Mouse (Mus musculus) MEL (cell line): ENCODE data around the gene Csmd2.

Source experiments
- CTCF ChIP-seq, 3 experiments: IDR thresholded peaks in 2 of 3; conservative IDR thresholded peaks in 1 of 3; 2 replicates each; pipeline ENCODE4 v1.5.1; 2011 to 2012; ENCODE audit warnings: low read length in 3 of 3, low read depth in 2 of 3, mild to moderate bottlenecking in 2 of 3, improper control_type of control experiment in 1 of 3, inconsistent platforms in 1 of 3, mixed read lengths in 1 of 3, moderate library complexity in 1 of 3; ENCODE audit not compliant: control insufficient read depth in 1 of 3, insufficient read depth in 1 of 3, poor library complexity in 1 of 3, severe bottlenecking in 1 of 3
- E2F4 ChIP-seq: IDR thresholded peaks from 2 replicates; pipeline ENCODE4 v1.6.1; 2011; ENCODE audit warnings: low read depth, low read length, improper control_type of control experiment, borderline replicate concordance
- EP300 ChIP-seq, 2 experiments: IDR thresholded peaks; 2 replicates each; pipeline ENCODE4 v1.6.1; 2011; ENCODE audit warnings: improper control_type of control experiment in 2 of 2, low read length in 2 of 2, low read depth in 1 of 2, mild to moderate bottlenecking in 1 of 2
- GABPA ChIP-seq: IDR thresholded peaks from 2 replicates; pipeline ENCODE4 v1.6.1; 2012; ENCODE audit warnings: low read depth, mild to moderate bottlenecking, inconsistent platforms, low read length, improper control_type of control experiment, moderate library complexity
- MAX ChIP-seq: IDR thresholded peaks from 2 replicates; pipeline ENCODE4 v1.6.1; 2011; ENCODE audit warnings: low read length, improper control_type of control experiment
- MYB ChIP-seq: IDR thresholded peaks from 2 replicates; pipeline ENCODE4 v1.6.1; 2011; ENCODE audit warnings: mild to moderate bottlenecking, low read depth, low read length, improper control_type of control experiment
- POLR2A ChIP-seq, 2 experiments: IDR thresholded peaks; 2 replicates each; pipeline ENCODE4 v1.6.1; 2011 to 2012; ENCODE audit warnings: low read length in 2 of 2, mild to moderate bottlenecking in 2 of 2, control low read depth in 1 of 2, improper control_type of control experiment in 1 of 2, low read depth in 1 of 2, moderate library complexity in 1 of 2; ENCODE audit not compliant: control insufficient read depth in 1 of 2, insufficient read depth in 1 of 2, poor library complexity in 1 of 2
- SMC3 ChIP-seq: IDR thresholded peaks from 2 replicates; pipeline ENCODE4 v1.6.1; 2011; ENCODE audit warnings: low read depth, low read length, improper control_type of control experiment
- ZC3H11A ChIP-seq: IDR thresholded peaks from 2 replicates; pipeline ENCODE4 v1.6.1; 2012; ENCODE audit warnings: low read depth, mild to moderate bottlenecking, inconsistent platforms, low read length, improper control_type of control experiment
- ZNF384 ChIP-seq: IDR thresholded peaks from 2 replicates; pipeline ENCODE4 v1.6.1; 2012; ENCODE audit warnings: low read depth, mild to moderate bottlenecking, inconsistent platforms, low read length, improper control_type of control experiment

GRCm38 (mm10) chr4:128132876-128133646, 145.4 kb downstream of the Csmd2 start:
- TF ChIP-seq EP300 (IDR thresholded peaks at IDR 0.05; ENCODE audit: low read depth in 1 of 2, low read length in 2 of 2), result no peak
- no peak for TF ChIP-seq POLR2A (IDR thresholded peaks at IDR 0.05; ENCODE audit: control insufficient read depth in 1 of 2, insufficient read depth in 1 of 2, low read depth in 1 of 2, low read length in 2 of 2, poor library complexity in 1 of 2)
- no peak for TF ChIP-seq CTCF (IDR thresholded peaks at IDR 0.05 in 2 of 3, conservative IDR thresholded peaks at IDR 0.05 in 1 of 3; ENCODE audit: control insufficient read depth in 1 of 3, insufficient read depth in 1 of 3, low read depth in 2 of 3, low read length in 3 of 3, poor library complexity in 1 of 3, severe bottlenecking in 1 of 3)
- TF ChIP-seq ZNF384, result no peak
- TF ChIP-seq ZC3H11A, result no peak
- TF ChIP-seq MAX, result no peak
- no peak for TF ChIP-seq MYB
- TF ChIP-seq SMC3, result no peak
- no peak for TF ChIP-seq GABPA
- TF ChIP-seq E2F4, result no peak
